Mouse (Mus musculus): ENCODE results near the gene Klk1. TPM values are rescaled to one million over a fixed set of nuclear protein-coding genes. Genes with fewer than 3 reads are reported as not detected.
"Not testable (repeated sequence)": the region's sequence is repeated elsewhere in the genome, so short reads cannot be mapped to it uniquely, and the experiment has no call there.

Gene Klk1
- polyA plus RNA-seq (2014; fragmentation: Nextera tagmentation; extraction: Ambion mirVana), result not detected in 2 replicates

- H3K4me1 ChIP-seq (replicated peaks; ENCODE audit: control insufficient read depth, insufficient read depth, low read length), result no peaks in the 10 kb centered on the region
- no peak within 1 kb of the TSS for H3K9ac ChIP-seq (ENCODE audit: low read length)
- 44% methylated on average over 1 of the region's 1 CpGs for WGBS
- DNase-seq (ENCODE audit: low spot score) (no peak), ATAC-seq (replicated peaks; ENCODE audit: low FRiP score) (no peak)
- no peaks in the 10 kb centered on the region for H3K36me3 ChIP-seq (ENCODE audit: control insufficient read depth, insufficient read depth, low read length)
- no peak within 1 kb of the TSS for H3K4me3 ChIP-seq (ENCODE audit: low read depth, low read length)
- no peak within 1 kb of the TSS for H3K4me2 ChIP-seq (ENCODE audit: low read depth, low read length, severe bottlenecking)
- no peak within 1 kb of the TSS for H3K27ac ChIP-seq (ENCODE audit: low read depth, low read length)
- H3K9me3 ChIP-seq (ENCODE audit: control insufficient read depth, low read length), result no peaks in the 10 kb centered on the region
- no peaks in the 10 kb centered on the region for H3K27me3 ChIP-seq (ENCODE audit: control insufficient read depth, insufficient read depth, low read length)
These were observed at the start of gene Klk1 for GRCm38 (mm10) chr7:44225076-44225475. Klk1 (plus strand) TSS chr7:44225360.

GRCm38 (mm10) chr7:44179299-44180045 lies 45.7 kb upstream of the Klk1 start:
- no peaks in the 10 kb centered on the region for H3K36me3 ChIP-seq (ENCODE audit: control insufficient read depth, insufficient read depth, low read length)
- 51% methylated on average over 9 of the region's 9 CpGs for WGBS
- no peak overlapping the region for H3K4me3 ChIP-seq (ENCODE audit: low read depth, low read length)
- no peak overlapping the region for H3K4me2 ChIP-seq (ENCODE audit: low read depth, low read length, severe bottlenecking)
- H3K27me3 ChIP-seq (ENCODE audit: control insufficient read depth, insufficient read depth, low read length), result no peaks in the 10 kb centered on the region
- DNase-seq (ENCODE audit: low spot score), result no peak
- H3K9me3 ChIP-seq (ENCODE audit: control insufficient read depth, low read length), result no peaks in the 10 kb centered on the region
- no peak overlapping the region for H3K9ac ChIP-seq (ENCODE audit: low read length)
- ATAC-seq (replicated peaks; ENCODE audit: low FRiP score), result no peak
- no peaks in the 10 kb centered on the region for H3K4me1 ChIP-seq (replicated peaks; ENCODE audit: control insufficient read depth, insufficient read depth, low read length)
- no peak overlapping the region for H3K27ac ChIP-seq (ENCODE audit: low read depth, low read length)

- 75% methylated on average over 8 of the region's 8 CpGs for WGBS
- not testable (repeated sequence) for ATAC-seq (replicated peaks; ENCODE audit: low FRiP score); H3K9ac ChIP-seq (ENCODE audit: low read length); H3K36me3 ChIP-seq (ENCODE audit: control insufficient read depth, insufficient read depth, low read length); H3K27me3 ChIP-seq (ENCODE audit: control insufficient read depth, insufficient read depth, low read length); H3K9me3 ChIP-seq (ENCODE audit: control insufficient read depth, low read length); H3K4me3 ChIP-seq (ENCODE audit: low read depth, low read length); H3K4me2 ChIP-seq (ENCODE audit: low read depth, low read length, severe bottlenecking); H3K4me1 ChIP-seq (replicated peaks; ENCODE audit: control insufficient read depth, insufficient read depth, low read length); H3K27ac ChIP-seq (ENCODE audit: low read depth, low read length); DNase-seq (ENCODE audit: low spot score)
These were observed 38.6 kb upstream of the Klk1 start for GRCm38 (mm10) chr7:44186516-44186915.

GRCm38 (mm10) chr7:44187936-44188335 lies 37.2 kb upstream of the Klk1 start, which contains the start of gene Klk1b24:
Klk1b24 (plus strand) TSS chr7:44188236.
- ATAC-seq (replicated peaks; ENCODE audit: low FRiP score); H3K36me3 ChIP-seq (ENCODE audit: control insufficient read depth, insufficient read depth, low read length); H3K27ac ChIP-seq (ENCODE audit: low read depth, low read length); H3K4me2 ChIP-seq (ENCODE audit: low read depth, low read length, severe bottlenecking); H3K9ac ChIP-seq (ENCODE audit: low read length); H3K27me3 ChIP-seq (ENCODE audit: control insufficient read depth, insufficient read depth, low read length); H3K9me3 ChIP-seq (ENCODE audit: control insufficient read depth, low read length); DNase-seq (ENCODE audit: low spot score); H3K4me3 ChIP-seq (ENCODE audit: low read depth, low read length); H3K4me1 ChIP-seq (replicated peaks; ENCODE audit: control insufficient read depth, insufficient read depth, low read length): not testable (repeated sequence)

- 100% methylated on average over 1 of the region's 1 CpGs for WGBS
- H3K27me3 ChIP-seq (ENCODE audit: control insufficient read depth, insufficient read depth, low read length); H3K4me3 ChIP-seq (ENCODE audit: low read depth, low read length); ATAC-seq (replicated peaks; ENCODE audit: low FRiP score); H3K4me1 ChIP-seq (replicated peaks; ENCODE audit: control insufficient read depth, insufficient read depth, low read length); H3K36me3 ChIP-seq (ENCODE audit: control insufficient read depth, insufficient read depth, low read length); H3K4me2 ChIP-seq (ENCODE audit: low read depth, low read length, severe bottlenecking); DNase-seq (ENCODE audit: low spot score); H3K9me3 ChIP-seq (ENCODE audit: control insufficient read depth, low read length); H3K9ac ChIP-seq (ENCODE audit: low read length); H3K27ac ChIP-seq (ENCODE audit: low read depth, low read length): not testable (repeated sequence)
These were observed 31.7 kb upstream of the Klk1 start for GRCm38 (mm10) chr7:44193466-44193865.

GRCm38 (mm10) chr7:44197891-44198290 lies 27.3 kb upstream of the Klk1 start, which contains the start of gene Klk1b3:
Klk1b3 (plus strand) TSS chr7:44198191.
- ATAC-seq (replicated peaks; ENCODE audit: low FRiP score), result no peak
- Histone ChIP-seq H3K9me3 (ENCODE audit: control insufficient read depth, low read length) (no peaks in the 10 kb centered on the region), H3K4me3 (ENCODE audit: low read depth, low read length) (no peak within 1 kb of the TSS), H3K9ac (ENCODE audit: low read length) (no peak within 1 kb of the TSS), H3K36me3 (ENCODE audit: control insufficient read depth, insufficient read depth, low read length) (no peaks in the 10 kb centered on the region), H3K27ac (ENCODE audit: low read depth, low read length) (no peak within 1 kb of the TSS), H3K4me2 (ENCODE audit: low read depth, low read length, severe bottlenecking) (no peak within 1 kb of the TSS), H3K4me1 (replicated peaks; ENCODE audit: control insufficient read depth, insufficient read depth, low read length) (no peaks in the 10 kb centered on the region), H3K27me3 (ENCODE audit: control insufficient read depth, insufficient read depth, low read length) (no peaks in the 10 kb centered on the region)
- WGBS, result 80% methylated on average over 3 of the region's 3 CpGs
- DNase-seq (ENCODE audit: low spot score), result no peak

- H3K36me3 ChIP-seq (ENCODE audit: control insufficient read depth, insufficient read depth, low read length); H3K9me3 ChIP-seq (ENCODE audit: control insufficient read depth, low read length); H3K9ac ChIP-seq (ENCODE audit: low read length); H3K4me2 ChIP-seq (ENCODE audit: low read depth, low read length, severe bottlenecking); H3K4me3 ChIP-seq (ENCODE audit: low read depth, low read length); ATAC-seq (replicated peaks; ENCODE audit: low FRiP score); H3K4me1 ChIP-seq (replicated peaks; ENCODE audit: control insufficient read depth, insufficient read depth, low read length); H3K27me3 ChIP-seq (ENCODE audit: control insufficient read depth, insufficient read depth, low read length); H3K27ac ChIP-seq (ENCODE audit: low read depth, low read length); DNase-seq (ENCODE audit: low spot score): not testable (repeated sequence)
- WGBS, result 58% methylated on average over 3 of the region's 3 CpGs
These were observed 18.0 kb upstream of the Klk1 start, which contains the start of gene Klk1b4 for GRCm38 (mm10) chr7:44207135-44207534. Klk1b4 (plus strand) TSS chr7:44207435.

GRCm38 (mm10) chr7:44208307-44208706 lies 16.9 kb upstream of the Klk1 start:
- Histone ChIP-seq H3K27ac (ENCODE audit: low read depth, low read length) (no peak overlapping the region), H3K9me3 (ENCODE audit: control insufficient read depth, low read length) (no peaks in the 10 kb centered on the region), H3K4me1 (replicated peaks; ENCODE audit: control insufficient read depth, insufficient read depth, low read length) (no peaks in the 10 kb centered on the region), H3K36me3 (ENCODE audit: control insufficient read depth, insufficient read depth, low read length) (no peaks in the 10 kb centered on the region), H3K27me3 (ENCODE audit: control insufficient read depth, insufficient read depth, low read length) (no peaks in the 10 kb centered on the region), H3K4me3 (ENCODE audit: low read depth, low read length) (no peak overlapping the region), H3K9ac (ENCODE audit: low read length) (no peak overlapping the region), H3K4me2 (ENCODE audit: low read depth, low read length, severe bottlenecking) (no peak overlapping the region)
- WGBS, result 94% methylated on average over 3 of the region's 3 CpGs
- ATAC-seq (replicated peaks; ENCODE audit: low FRiP score) (no peak), DNase-seq (ENCODE audit: low spot score) (no peak)

GRCm38 (mm10) chr7:44215645-44216044 lies 9.5 kb upstream of the Klk1 start, which contains the start of gene Klk1b5:
Klk1b5 (plus strand) TSS chr7:44215945.
- Histone ChIP-seq H3K27ac (ENCODE audit: low read depth, low read length) (no peak within 1 kb of the TSS), H3K27me3 (ENCODE audit: control insufficient read depth, insufficient read depth, low read length) (no peaks in the 10 kb centered on the region), H3K36me3 (ENCODE audit: control insufficient read depth, insufficient read depth, low read length) (no peaks in the 10 kb centered on the region), H3K4me3 (ENCODE audit: low read depth, low read length) (no peak within 1 kb of the TSS), H3K4me2 (ENCODE audit: low read depth, low read length, severe bottlenecking) (no peak within 1 kb of the TSS), H3K9ac (ENCODE audit: low read length) (no peak within 1 kb of the TSS), H3K4me1 (replicated peaks; ENCODE audit: control insufficient read depth, insufficient read depth, low read length) (no peaks in the 10 kb centered on the region), H3K9me3 (ENCODE audit: control insufficient read depth, low read length) (no peaks in the 10 kb centered on the region)
- DNase-seq (ENCODE audit: low spot score) (no peak), ATAC-seq (replicated peaks; ENCODE audit: low FRiP score) (no peak)
- 76% methylated on average over 1 of the region's 1 CpGs for WGBS

Data from forebrain, embryonic 11.5 days (tissue).